Mouse (Mus musculus) spleen, adult 2 months (tissue): Measurements from ENCODE around the gene Mrvi1. TPM values are rescaled to one million over a fixed set of nuclear protein-coding genes. Genes with fewer than 3 reads are reported as not detected.

ENCODE experiments used
- DNase-seq, 2 experiments: peaks; one replicate each; pipeline versions ENCODE4 v3.0.0 to v3.0.0-alpha.2; 2012 to 2021; ENCODE audit warnings: low spot score in 2 of 2, low read depth in 1 of 2
- H3K27ac ChIP-seq: fragments of 200-500 bp; 2 replicates; pipeline ENCODE4 v1.5.1; 2012; ENCODE audit warnings: low read length, inconsistent platforms; ENCODE audit not compliant: insufficient read depth
- H3K27me3 ChIP-seq: fragments of 200-500 bp; 2 replicates; pipeline ENCODE4 v1.6.1; 2012; ENCODE audit warnings: mild to moderate bottlenecking, moderate library complexity, low read length, inconsistent platforms; ENCODE audit not compliant: control insufficient read depth, insufficient read depth
- H3K36me3 ChIP-seq: fragments of 200-500 bp; 2 replicates; pipeline ENCODE4 v1.6.1; 2012; ENCODE audit warnings: mild to moderate bottlenecking, low read length, inconsistent platforms; ENCODE audit not compliant: control insufficient read depth, insufficient read depth
- H3K4me1 ChIP-seq: fragments of 200-500 bp; 2 replicates; pipeline ENCODE4 v1.6.1; 2011; ENCODE audit warnings: inconsistent platforms; ENCODE audit not compliant: control insufficient read depth, insufficient read depth, insufficient read length
- H3K4me3 ChIP-seq: fragments of 200-500 bp; 2 replicates; pipeline ENCODE4 v1.5.1; 2011; ENCODE audit warnings: mild to moderate bottlenecking, inconsistent platforms; ENCODE audit not compliant: insufficient read depth, insufficient read length; ENCODE audit errors: extremely low read depth
- CTCF ChIP-seq: fragments of 200-500 bp; IDR thresholded peaks from 2 replicates; pipeline ENCODE4 v1.5.1; 2011; ENCODE audit warnings: mild to moderate bottlenecking, inconsistent platforms; ENCODE audit not compliant: insufficient read depth, insufficient read length, insufficient replicate concordance; ENCODE audit errors: extremely low read depth
- POLR2A ChIP-seq: fragments of 200-500 bp; IDR thresholded peaks from 2 replicates; pipeline ENCODE4 v1.6.1; 2011; ENCODE audit warnings: low read depth, low read length, inconsistent platforms
- WGBS: fragments of 180-500 bp; shearing (Covaris S2); methylation state at CpG from one replicate; pipeline ENCODE4 v1.1.7; 2018; 5-methylcytosine and 5-hydroxymethylcytosine counted together
- polyA plus RNA-seq: library from polyadenylated mRNA; depleted of rRNA; stranded (reverse); fragments of >200 nt; gene quantifications from 2 replicates; pipeline ENCODE4 v1.2.3, GENCODE M21; 2012

Gene Mrvi1
- polyA plus RNA-seq, 1 experiment = 10.9 TPM

DNA sequence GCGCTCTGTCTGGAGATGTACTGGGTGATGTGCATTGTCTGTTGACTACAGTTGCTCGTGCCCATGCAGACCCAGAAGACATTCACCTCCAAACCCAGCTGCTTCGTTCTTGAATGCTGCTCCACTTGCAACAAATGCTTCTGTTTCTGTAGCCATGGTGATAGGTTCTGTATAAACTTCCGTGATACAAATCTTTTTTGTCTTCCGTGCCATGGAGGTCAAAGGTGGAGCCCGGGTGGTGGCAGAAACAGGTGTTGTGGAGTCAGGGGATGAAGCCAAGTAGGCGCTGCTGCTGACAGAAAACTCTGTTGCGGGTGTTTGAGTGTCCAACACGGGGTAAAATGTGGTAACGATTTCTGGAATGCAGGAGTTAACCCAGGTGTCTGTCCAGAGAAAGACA, 128.7 kb downstream of the Mrvi1 start:
- DNase-seq = no peak
- no peak overlapping the region for H3K27ac ChIP-seq
- no peaks in the 10 kb centered on the region for H3K4me1 ChIP-seq
- H3K27me3 ChIP-seq = no peaks in the 10 kb centered on the region
- H3K36me3 ChIP-seq = no peaks in the 10 kb centered on the region
- WGBS = 89% methylated on average over 10 of the region's 10 CpGs
- no peak for TF ChIP-seq POLR2A
- TF ChIP-seq CTCF = no peak
- H3K4me3 ChIP-seq = no peak overlapping the region

DNA sequence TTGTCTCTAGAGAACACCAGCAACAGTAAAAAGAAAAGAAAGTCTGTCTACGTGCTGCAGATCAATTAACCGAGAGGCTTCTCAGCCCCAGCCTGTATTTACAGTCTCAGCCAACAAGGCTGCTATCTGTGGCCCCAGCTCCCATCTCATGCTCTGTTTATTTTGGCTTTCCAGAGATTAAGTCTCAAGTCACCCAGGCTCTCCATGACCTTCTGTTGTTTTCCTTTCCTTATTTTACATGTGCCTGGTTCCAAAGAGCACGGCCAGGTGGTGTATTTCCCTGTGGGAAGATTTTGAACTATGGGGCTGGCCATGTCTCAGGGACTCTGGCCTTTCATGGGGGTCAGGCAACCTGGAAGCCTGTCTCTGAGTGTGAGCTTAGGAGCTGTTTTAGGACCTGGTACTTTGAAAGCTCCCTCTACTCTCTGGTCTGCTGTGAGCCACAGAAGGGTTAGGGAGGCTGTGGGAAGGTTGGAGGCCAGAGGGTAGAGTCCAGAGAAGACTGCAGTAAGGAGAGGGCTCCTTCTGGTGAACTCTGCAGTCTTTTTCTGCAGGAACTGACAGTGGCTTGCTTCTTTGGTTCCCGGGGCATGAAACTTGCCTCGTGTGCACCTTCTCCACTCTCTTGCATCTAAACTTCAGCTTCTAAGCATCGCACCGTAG, 130.6 kb downstream of the Mrvi1 start:
- H3K4me1 ChIP-seq = no peaks in the 10 kb centered on the region
- no peaks in the 10 kb centered on the region for H3K27me3 ChIP-seq
- no peak for DNase-seq
- H3K36me3 ChIP-seq = no peaks in the 10 kb centered on the region
- no peak overlapping the region for H3K4me3 ChIP-seq
- WGBS = 88% methylated on average over 7 of the region's 7 CpGs
- TF ChIP-seq POLR2A = no peak
- TF ChIP-seq CTCF = no peak
- H3K27ac ChIP-seq = no peak overlapping the region

DNA sequence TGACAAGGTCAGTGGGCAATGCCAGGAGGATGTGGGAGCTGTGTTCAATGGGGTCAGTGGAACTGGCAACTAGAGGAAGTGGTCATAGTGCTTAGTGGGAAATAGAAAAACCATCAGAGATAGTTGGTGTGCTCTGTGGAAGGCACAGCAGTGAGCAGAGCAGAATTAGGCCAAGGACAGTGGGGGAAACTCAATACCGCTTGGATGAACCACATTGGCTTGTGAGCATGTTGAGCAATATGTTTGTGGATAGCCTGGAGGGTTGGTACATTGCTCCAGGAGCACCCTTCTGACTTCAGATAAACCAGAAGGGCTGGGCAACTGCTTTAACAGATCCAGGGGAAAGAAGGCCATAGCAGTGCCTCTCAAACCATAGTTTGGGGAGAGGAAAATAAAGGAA, 133.9 kb downstream of the Mrvi1 start:
- no peaks in the 10 kb centered on the region for H3K27me3 ChIP-seq
- H3K27ac ChIP-seq = no peak overlapping the region
- no peak for DNase-seq
- no peak overlapping the region for H3K4me3 ChIP-seq
- no peaks in the 10 kb centered on the region for H3K36me3 ChIP-seq
- no peak for TF ChIP-seq CTCF
- TF ChIP-seq POLR2A = no peak
- 73% methylated on average over 1 of the region's 1 CpGs for WGBS
- H3K4me1 ChIP-seq = no peaks in the 10 kb centered on the region

DNA sequence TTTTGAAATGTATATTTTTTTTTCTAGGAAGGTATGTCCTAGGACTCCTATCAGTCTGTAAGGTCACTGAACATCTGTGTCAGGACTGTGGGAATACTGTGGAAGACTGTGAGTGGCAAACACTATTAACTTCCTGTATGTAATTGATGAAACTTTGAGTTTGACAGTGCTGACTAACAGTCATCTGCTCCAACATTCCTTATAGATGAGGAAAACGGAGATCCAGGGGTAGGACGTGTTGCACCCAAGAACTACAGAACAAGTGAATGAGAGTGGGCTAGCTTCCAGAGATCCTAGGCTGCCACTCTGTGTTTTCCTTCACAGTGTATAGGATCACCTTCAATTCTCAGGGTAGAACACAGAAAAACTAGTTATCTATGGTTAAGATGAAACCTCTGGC, 134.9 kb downstream of the Mrvi1 start:
- no peaks in the 10 kb centered on the region for H3K36me3 ChIP-seq
- no peak overlapping the region for H3K4me3 ChIP-seq
- TF ChIP-seq CTCF (no peak), POLR2A (no peak)
- H3K27ac ChIP-seq = no peak overlapping the region
- H3K27me3 ChIP-seq = no peaks in the 10 kb centered on the region
- WGBS = 93% methylated on average over 2 of the region's 2 CpGs
- H3K4me1 ChIP-seq = no peaks in the 10 kb centered on the region
- no peak for DNase-seq

DNA sequence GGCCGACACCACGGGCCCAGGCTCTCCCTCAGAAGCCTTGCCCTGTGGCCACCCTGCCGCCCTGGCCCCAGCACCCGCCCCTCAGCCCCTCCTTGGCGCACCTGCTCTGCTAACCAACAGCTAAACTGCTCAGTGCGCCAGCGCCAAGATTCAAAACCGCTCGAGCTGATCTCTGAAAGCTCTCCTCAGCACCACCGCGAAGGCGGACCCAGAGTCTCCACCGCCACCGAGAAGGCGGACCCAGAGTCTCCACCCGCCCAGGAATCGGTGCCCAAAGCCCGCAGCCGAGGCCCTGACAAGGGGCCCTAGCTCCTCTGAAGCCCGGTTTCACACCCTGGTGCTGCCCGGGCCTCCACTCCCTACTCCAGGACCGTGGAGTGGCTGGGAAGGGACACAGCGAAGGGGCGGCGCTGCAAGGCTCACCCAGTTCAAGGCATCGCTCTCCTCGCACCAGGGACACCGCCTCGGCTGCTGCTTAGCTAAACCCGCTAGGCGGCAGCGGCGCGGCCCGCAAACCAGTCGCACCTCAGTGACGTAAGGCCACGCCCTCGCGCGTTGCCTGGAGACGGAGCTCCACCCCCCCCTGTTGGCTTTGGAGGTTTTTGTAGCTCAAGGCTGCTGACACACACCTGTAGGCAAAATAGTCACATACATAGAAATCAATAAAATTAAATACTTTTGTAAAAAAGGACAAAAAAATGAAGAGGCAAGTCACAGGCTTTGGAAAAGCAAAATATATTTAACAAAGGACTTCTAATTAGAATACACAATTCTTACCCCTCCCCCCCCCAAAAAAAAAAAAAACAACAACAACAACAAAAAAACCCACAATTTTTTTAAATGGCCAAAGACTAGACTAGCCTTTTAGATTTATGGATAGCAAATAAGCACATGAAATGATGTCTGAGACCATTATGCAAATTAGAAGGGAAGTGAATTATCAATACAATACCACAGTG, 138.1 kb downstream of the Mrvi1 start, which contains the start of gene Rnf141:
Gene Rnf141, minus strand, starts transcription at position 542 of the 959 bp plus-strand sequence.
- H3K27me3 ChIP-seq = no peaks in the 10 kb centered on the region
- no peaks in the 10 kb centered on the region for H3K36me3 ChIP-seq
- TF ChIP-seq CTCF = peak; percentile 46; the same call in 1 of the 2 replicates
- TF ChIP-seq POLR2A = peak; percentile 43
- DNase-seq = peak; percentile 90 to 92
- WGBS = under 1% methylated on average over 42 of the region's 42 CpGs
- peak within 1 kb of the TSS; percentile 91 for H3K27ac ChIP-seq
- H3K4me3 ChIP-seq = peak within 1 kb of the TSS; percentile 75
- H3K4me1 ChIP-seq = peaks cover 2% of the 10 kb centered on the region

DNA sequence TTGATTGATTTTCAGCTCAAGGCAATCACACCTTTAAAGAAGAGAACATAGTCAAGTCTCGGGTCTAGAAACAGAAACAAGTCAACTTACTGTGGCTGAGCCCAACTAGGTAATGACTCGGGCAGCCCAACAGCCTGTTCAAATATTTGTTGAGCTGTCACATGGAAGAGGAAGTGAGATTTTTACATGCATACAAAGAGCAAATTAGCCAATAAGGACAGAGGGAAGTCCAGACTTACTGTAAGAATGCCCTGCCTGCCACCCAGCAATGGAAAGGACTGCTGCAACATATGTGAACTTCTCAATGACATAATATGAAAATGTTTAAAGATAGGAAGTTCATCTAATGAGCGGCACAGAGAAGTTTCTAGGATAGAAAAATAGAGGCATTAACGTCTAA, 141.9 kb downstream of the Mrvi1 start:
- 17% methylated on average over 4 of the region's 4 CpGs for WGBS
- no peak overlapping the region for H3K4me3 ChIP-seq

DNA sequence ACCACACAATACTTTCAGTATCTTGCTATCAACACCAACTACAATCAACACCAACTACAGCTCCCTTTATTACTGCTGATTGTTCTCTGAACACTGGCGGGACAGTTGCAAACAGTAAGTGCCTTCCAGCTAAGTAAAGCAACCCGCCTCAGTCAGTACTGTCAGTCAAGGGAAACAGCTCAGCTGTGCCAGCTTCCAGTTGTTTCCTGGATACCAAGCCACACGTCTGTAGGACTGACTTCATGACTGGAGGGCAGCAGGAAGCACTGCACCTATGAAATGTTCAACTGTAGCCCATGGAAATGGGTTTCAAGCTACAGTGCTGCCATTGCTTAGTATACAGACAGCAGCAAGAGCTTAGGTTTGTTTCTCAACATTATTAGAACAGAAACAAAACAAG, 147.7 kb downstream of the Mrvi1 start:
- H3K4me3 ChIP-seq = no peak overlapping the region
- no peak for TF ChIP-seq POLR2A
- TF ChIP-seq CTCF = no peak
- H3K4me1 ChIP-seq = no peaks in the 10 kb centered on the region
- DNase-seq = no peak
- no peak overlapping the region for H3K27ac ChIP-seq
- H3K27me3 ChIP-seq = no peaks in the 10 kb centered on the region
- WGBS = 37% methylated on average over 3 of the region's 3 CpGs
- H3K36me3 ChIP-seq = peaks cover 18% of the 10 kb centered on the region

More for the DNA sequence above, 141.9 kb downstream of the Mrvi1 start:
- peaks cover 2% of the 10 kb centered on the region for H3K4me1 ChIP-seq
- TF ChIP-seq POLR2A = no peak
- H3K27me3 ChIP-seq = no peaks in the 10 kb centered on the region
- peaks cover 4% of the 10 kb centered on the region for H3K36me3 ChIP-seq
- peak; percentile 26 to 62 for DNase-seq
- H3K27ac ChIP-seq = 0 out of 2 replicates have a peak overlapping the region, but pooled peaks have one; percentile 32
